Mouse (Mus musculus) intestine, postnatal 0 days (tissue): ENCODE measurements around the gene Hist1h2bg. TPM values are rescaled to one million over a fixed set of nuclear protein-coding genes. Genes with fewer than 3 reads are reported as not detected.
"Not testable (repeated sequence)": the region's sequence is repeated elsewhere in the genome, so short reads cannot be mapped to it uniquely, and the experiment has no call there.

Source experiments
- ATAC-seq: fragments of 200-750 bp; cut with Nextera tagmentation; 2 replicates; pipeline ENCODE4 v1.8.0; 2017; ENCODE audit warnings: mild to moderate bottlenecking, moderate TSS enrichment, moderate library complexity
- H3K27ac ChIP-seq: fragments of 300-500 bp; sonication (generic); 2 replicates; pipeline ENCODE4 v1.5.1; 2014; ENCODE audit warnings: mild to moderate bottlenecking, low read depth, low read length, moderate library complexity
- H3K27me3 ChIP-seq: fragments of 300-500 bp; sonication (generic); replicated peaks from 2 replicates; pipeline ENCODE4 v1.6.1; 2014; ENCODE audit warnings: low read length, mixed read lengths; ENCODE audit not compliant: control insufficient read depth, insufficient read depth
- H3K36me3 ChIP-seq: fragments of 300-500 bp; sonication (generic); 2 replicates; pipeline ENCODE4 v1.6.1; 2014; ENCODE audit warnings: mild to moderate bottlenecking, moderate library complexity; ENCODE audit not compliant: control insufficient read depth, insufficient read depth
- H3K4me1 ChIP-seq: fragments of 300-500 bp; sonication (generic); replicated peaks from 2 replicates; pipeline ENCODE4 v1.6.1; 2014; ENCODE audit warnings: antibody characterized with exemption, low read length, mixed read lengths; ENCODE audit not compliant: control insufficient read depth, insufficient read depth
- H3K4me2 ChIP-seq: fragments of 300-500 bp; sonication (generic); replicated peaks from 2 replicates; pipeline ENCODE4 v1.6.1; 2014; ENCODE audit warnings: low read depth, mild to moderate bottlenecking, moderate library complexity
- H3K4me3 ChIP-seq: fragments of 300-500 bp; sonication (generic); 2 replicates; pipeline ENCODE4 v1.5.1; 2014; ENCODE audit warnings: low read depth, low read length
- H3K9ac ChIP-seq: fragments of 300-500 bp; sonication (generic); 2 replicates; pipeline ENCODE4 v1.6.1; 2014; ENCODE audit warnings: mild to moderate bottlenecking, low read depth, low read length
- H3K9me3 ChIP-seq: fragments of 300-500 bp; sonication (generic); 2 replicates; pipeline ENCODE4 v1.6.1; 2016; ENCODE audit warnings: mixed run types; ENCODE audit not compliant: control insufficient read depth
- CTCF ChIP-seq: sonication (generic); IDR thresholded peaks from 2 replicates; pipeline ENCODE4 v1.5.1; 2016; ENCODE audit warnings: low read depth, mild to moderate bottlenecking, control low read depth, antibody characterized with exemption, moderate library complexity
- WGBS: fragments of 180-500 bp; shearing (Covaris S2); extraction: QIAGEN DNeasy Blood & Tissue Kit; methylation state at CpG from one replicate; pipeline ENCODE4 v1.1.7; 2014; 5-methylcytosine and 5-hydroxymethylcytosine counted together
- polyA plus RNA-seq: library from polyadenylated mRNA; unstranded; fragments of >200 nt; fragmentation: Nextera tagmentation; extraction: Ambion mirVana; gene quantifications from 2 replicates; pipeline ENCODE4 v1.2.1, GENCODE M21; 2015

Gene Hist1h2bg
- polyA plus RNA-seq, 1 experiment from 2014 or later: 3.1 TPM

DNA sequence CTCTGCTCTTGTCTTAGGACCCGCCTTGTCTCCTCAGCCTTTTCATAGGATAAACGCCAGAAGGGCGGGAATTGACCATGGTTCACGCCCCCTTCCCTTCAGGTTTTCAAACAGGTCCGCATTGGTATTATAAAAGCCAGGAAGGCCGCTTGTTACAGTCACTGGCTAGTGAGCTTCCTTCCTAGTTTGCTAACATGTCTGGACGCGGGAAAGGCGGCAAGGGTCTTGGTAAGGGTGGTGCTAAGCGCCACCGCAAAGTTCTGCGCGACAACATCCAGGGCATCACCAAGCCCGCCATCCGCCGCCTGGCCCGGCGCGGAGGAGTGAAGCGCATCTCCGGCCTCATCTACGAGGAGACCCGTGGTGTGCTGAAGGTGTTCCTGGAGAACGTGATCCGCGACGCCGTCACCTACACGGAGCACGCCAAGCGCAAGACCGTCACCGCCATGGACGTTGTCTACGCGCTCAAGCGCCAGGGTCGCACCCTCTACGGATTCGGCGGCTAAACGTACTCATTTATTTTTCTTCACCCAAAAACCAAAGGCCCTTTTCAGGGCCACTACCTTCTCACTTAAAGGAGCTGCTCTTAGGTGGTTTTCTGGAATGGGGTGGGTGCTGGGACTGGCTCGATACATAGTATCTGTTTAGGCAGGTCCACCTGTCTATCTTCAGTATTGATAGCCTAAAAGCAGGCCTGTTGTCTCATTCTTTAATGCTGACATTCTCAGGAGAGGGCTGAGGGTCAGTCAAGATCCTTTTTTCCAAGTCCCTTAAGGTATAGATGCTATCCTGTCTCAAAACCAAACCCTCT lies 10.4 kb downstream of the Hist1h2bg start, which contains the start of gene Hist1h4d:
Gene Hist1h4d, plus strand, starts transcription at position 191 of the 811 bp plus-strand sequence.
- Histone ChIP-seq H3K9me3 (no peaks in the 10 kb centered on the region), H3K4me2 (peak within 1 kb of the TSS; percentile 73), H3K4me3 (peak within 1 kb of the TSS; percentile 47), H3K27me3 (no peaks in the 10 kb centered on the region), H3K36me3 (no peaks in the 10 kb centered on the region), H3K27ac (peak within 1 kb of the TSS; percentile 68), H3K4me1 (no peaks in the 10 kb centered on the region; the same call in 1 of the 2 replicates), H3K9ac (peak within 1 kb of the TSS; percentile 65)
- under 1% methylated on average over 43 of the region's 43 CpGs for WGBS
- peak; percentile 84 for ATAC-seq
- no peak for TF ChIP-seq CTCF

GRCm38 (mm10) chr13:23582219-23583056 lies 11.2 kb downstream of the Hist1h2bg start:
- Histone ChIP-seq H3K36me3 (no peaks in the 10 kb centered on the region), H3K4me3 (peak overlapping the region; percentile 47), H3K4me2 (peak overlapping the region; percentile 73), H3K9ac (peak overlapping the region; percentile 65), H3K27me3 (no peaks in the 10 kb centered on the region), H3K9me3 (no peaks in the 10 kb centered on the region), H3K27ac (no peak overlapping the region), H3K4me1 (no peaks in the 10 kb centered on the region; the same call in 1 of the 2 replicates)
- WGBS: 15% methylated on average over 6 of the region's 6 CpGs
- ATAC-seq: no peak
- TF ChIP-seq CTCF: no peak

GRCm38 (mm10) chr13:23583387-23584068 lies 12.3 kb downstream of the Hist1h2bg start:
- Histone ChIP-seq H3K27me3 (no peaks in the 10 kb centered on the region), H3K4me3 (no peak overlapping the region), H3K4me1 (no peaks in the 10 kb centered on the region), H3K9me3 (no peaks in the 10 kb centered on the region), H3K9ac (no peak overlapping the region), H3K27ac (no peak overlapping the region), H3K36me3 (no peaks in the 10 kb centered on the region), H3K4me2 (peak overlapping the region; percentile 85; the same call in 1 of the 2 replicates)
- no peak for ATAC-seq
- TF ChIP-seq CTCF: no peak

DNA sequence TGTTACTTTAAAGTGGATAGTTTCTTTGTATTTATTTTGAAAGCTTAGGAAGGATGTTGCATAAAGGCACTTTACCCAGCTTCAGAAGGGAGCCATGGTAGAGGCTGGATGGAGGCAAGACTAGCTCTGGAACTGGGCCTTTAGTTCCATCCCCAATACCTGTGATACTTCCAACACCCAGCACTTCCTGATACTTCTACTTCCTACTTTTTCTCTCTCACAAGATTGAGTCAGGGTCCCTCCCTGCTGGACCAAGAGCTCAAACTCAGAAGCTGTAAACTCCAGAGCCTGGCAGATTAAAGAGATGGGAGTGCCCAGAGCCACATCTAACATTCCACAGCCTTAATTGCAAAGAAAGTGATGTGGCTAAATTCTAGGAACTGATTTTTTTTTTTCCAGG lies 13.1 kb downstream of the Hist1h2bg start:
- H3K4me2 ChIP-seq: peak overlapping the region; percentile 85
- H3K27me3 ChIP-seq: no peaks in the 10 kb centered on the region
- peak overlapping the region; percentile 61 for H3K9ac ChIP-seq
- TF ChIP-seq CTCF: no peak
- ATAC-seq: no peak
- H3K9me3 ChIP-seq: no peaks in the 10 kb centered on the region
- H3K4me1 ChIP-seq: no peaks in the 10 kb centered on the region
- H3K36me3 ChIP-seq: no peaks in the 10 kb centered on the region
- peak overlapping the region; percentile 54; the same call in 1 of the 2 replicates for H3K4me3 ChIP-seq
- H3K27ac ChIP-seq: peak overlapping the region; percentile 95; the same call in 1 of the 2 replicates

- H3K9me3 ChIP-seq: no peaks in the 10 kb centered on the region
- ATAC-seq: peak; percentile 14; the same call in 1 of the 2 replicates
- WGBS: under 1% methylated on average over 21 of the region's 21 CpGs
- H3K4me1 ChIP-seq: no peaks in the 10 kb centered on the region
- H3K27ac ChIP-seq: peak overlapping the region; percentile 95
- H3K9ac ChIP-seq: peak overlapping the region; percentile 61
- H3K4me3 ChIP-seq: peak overlapping the region; percentile 54
- H3K4me2 ChIP-seq: peak overlapping the region; percentile 85
- H3K36me3 ChIP-seq: no peaks in the 10 kb centered on the region
- H3K27me3 ChIP-seq: no peaks in the 10 kb centered on the region
- no peak for TF ChIP-seq CTCF
Observed at GRCm38 (mm10) chr13:23585029-23585441, 13.8 kb downstream of the Hist1h2bg start.

DNA sequence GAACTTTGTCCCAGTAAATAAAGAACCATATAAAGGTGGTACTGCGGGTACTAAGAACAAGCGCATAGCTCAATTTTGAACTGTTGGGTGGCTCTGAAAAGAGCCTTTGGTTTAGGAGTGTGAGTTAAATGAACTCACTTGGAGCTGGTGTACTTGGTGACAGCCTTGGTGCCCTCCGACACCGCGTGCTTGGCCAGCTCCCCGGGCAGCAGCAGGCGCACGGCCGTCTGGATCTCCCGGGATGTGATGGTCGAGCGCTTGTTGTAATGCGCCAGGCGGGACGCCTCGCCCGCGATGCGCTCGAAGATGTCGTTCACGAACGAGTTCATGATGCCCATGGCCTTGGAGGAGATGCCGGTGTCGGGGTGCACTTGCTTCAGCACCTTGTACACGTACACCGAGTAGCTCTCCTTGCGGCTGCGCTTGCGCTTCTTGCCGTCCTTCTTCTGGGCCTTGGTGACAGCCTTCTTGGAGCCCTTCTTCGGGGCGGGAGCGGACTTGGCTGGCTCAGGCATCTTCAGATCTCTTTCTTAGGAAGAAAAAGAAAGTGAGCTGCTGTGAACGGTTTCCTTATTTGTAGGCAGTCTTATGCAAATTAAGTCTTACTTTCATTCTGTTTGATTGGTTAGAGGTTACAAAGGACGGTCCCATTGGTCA lies 14.4 kb downstream of the Hist1h2bg start:
- peak; percentile 82 for ATAC-seq
- peak overlapping the region; percentile 61 for H3K9ac ChIP-seq
- peak overlapping the region; percentile 85 for H3K4me2 ChIP-seq
- H3K36me3 ChIP-seq, H3K4me1 ChIP-seq, H3K27me3 ChIP-seq, H3K9me3 ChIP-seq: not testable (repeated sequence)
- peak overlapping the region; percentile 54 for H3K4me3 ChIP-seq
- 0% methylated on average over 24 of the region's 36 CpGs for WGBS
- H3K27ac ChIP-seq: peak overlapping the region; percentile 95
